Mouse (Mus musculus): ENCODE results near the gene Btbd10.

The Btbd10 gene

DNA sequence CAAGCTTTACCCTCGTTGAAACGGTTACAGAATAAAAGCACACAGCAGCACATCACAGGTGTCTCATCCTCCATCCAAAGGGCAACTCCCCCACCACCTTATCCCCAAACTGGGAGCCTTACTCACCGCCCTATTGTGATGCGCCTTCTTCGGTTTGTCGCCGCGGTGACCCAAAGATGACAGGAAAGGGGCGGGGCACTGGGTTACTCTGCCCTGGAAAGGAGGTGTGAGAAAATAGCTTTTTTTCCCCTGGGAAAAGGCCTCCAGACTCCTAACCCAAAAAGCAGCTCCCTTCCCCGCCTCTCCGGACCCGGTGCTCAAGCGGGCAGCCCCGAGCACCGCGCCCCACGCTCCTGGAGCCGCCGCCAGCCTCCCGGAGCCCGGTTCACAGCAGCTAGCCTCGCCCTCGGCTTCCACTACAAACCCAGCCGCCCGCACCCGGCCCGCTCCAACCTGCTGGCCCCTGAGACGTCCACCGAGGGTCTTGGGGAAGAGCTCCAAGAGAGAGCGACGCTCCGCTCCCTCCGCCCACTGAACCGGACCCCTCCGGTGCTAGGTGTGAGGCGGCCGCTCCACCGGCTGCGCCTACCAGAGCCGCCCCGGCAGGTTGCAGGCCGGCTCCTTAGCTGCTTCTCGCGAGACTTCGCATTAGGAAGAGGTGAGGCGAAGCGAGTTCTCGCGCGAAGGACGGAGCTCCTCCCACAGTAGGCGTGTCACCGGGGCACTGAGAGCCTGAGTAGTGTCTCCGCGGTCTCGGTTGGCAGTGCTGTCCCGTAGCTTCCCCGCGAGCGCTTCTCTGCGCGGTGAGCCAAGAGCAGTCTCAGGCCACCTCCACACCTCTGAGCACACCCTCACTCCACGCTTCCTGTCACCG, at the start of gene Btbd10:
Btbd10 (minus strand) TSS at position 647 of the 874 bp plus-strand sequence.
- DNase-seq (ENCODE audit: low spot score) = peak; percentile 97

DNA sequence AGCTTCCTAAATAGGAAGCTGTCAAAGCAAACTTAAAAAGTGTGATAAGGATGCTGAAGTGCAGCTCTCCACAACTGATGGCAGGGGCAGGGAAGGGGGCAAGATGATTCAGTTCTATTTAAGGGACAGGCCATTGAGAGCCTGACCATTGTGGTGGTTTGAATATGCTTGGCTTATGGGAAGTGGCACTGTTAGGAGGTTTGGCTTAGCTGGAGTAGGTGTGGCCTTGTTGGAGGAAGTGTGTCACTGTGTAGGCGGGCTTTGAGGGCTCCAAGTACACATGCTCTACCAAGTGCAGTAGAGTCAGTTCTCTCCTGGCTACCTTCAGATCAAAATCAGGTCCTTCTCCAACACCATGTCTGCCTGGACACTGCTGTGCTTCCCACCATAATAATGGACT, 47.3 kb upstream of the Btbd10 start:
- no peak for DNase-seq (ENCODE audit: low spot score)

DNA sequence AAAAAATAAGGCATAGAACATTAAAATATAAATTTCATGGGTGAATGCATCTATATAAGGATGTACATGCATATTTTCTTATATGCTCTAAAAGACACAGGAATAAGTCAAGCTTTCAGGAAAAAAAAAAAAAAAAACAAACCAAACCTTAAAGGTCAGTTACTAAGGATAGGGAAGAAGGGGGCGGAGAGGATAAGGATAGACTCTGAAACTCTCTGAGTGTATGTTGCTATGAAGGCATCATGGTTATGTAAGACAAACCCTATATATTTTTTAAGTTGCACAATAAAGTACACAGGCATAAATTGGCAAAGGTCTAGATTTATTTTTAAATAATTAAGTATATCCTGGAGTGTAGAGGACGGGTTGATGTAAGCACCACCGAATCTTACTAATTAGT, 46.1 kb upstream of the Btbd10 start:
- no peak for DNase-seq (ENCODE audit: low spot score)

DNA sequence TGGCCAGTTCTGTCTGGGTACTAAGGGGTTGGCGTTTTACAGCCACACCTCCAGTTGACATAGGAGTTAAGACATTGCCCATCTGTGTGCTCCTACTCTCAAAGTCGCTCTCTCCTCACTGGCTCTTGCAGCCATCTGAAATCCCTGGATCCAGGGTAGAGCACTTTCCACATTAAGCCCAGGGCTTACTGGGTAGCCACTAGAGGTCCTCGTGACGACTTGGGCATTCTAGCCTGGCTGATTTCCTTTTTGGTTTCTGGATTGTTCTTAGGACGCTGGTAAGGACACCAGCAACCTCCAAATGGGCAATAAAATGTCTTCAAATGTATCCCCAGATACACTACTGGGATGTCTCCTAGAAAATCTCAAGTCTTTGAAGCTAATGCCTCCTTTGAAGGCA, 39.5 kb upstream of the Btbd10 start:
- DNase-seq (ENCODE audit: low spot score) = no peak

DNA sequence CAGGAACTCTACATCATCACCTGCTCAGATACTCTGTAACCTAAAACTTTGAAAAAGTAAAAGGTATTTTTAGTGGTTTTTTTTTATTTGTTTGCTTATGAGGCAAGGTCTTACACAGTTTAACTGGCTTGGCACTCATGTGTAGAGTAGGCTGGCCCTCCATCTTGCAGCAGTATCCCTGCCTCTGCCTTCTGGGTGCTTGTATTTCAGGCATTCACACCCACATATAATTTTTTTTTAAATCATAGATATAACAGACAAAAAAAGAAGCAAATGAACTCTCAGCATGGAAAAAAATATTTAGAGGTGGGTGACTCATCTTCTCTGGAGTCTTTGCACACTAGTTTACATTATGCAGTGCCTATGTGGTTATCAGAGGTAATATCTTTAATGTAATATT, 28.9 kb upstream of the Btbd10 start:
- DNase-seq (ENCODE audit: low spot score) = no peak

DNA sequence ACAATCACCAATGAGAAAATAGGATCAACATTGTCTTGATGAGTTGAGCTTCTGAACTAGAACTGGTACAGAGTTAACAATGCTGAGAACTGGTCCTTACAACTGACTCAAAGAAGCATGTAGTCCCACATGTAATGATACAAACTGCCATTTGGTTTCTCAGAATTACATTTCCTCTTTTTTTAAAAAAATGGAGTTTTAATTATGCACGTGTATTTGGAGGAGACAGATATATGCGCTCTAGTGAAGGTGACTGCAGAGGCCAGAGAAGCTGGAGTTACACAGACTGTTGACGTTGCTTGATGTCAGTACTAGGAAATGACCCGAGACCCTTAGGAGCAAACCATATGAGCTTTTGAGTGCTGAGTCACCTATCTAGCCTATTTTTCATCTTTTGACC, 27.5 kb upstream of the Btbd10 start:
- no peak for DNase-seq (ENCODE audit: low spot score)

DNA sequence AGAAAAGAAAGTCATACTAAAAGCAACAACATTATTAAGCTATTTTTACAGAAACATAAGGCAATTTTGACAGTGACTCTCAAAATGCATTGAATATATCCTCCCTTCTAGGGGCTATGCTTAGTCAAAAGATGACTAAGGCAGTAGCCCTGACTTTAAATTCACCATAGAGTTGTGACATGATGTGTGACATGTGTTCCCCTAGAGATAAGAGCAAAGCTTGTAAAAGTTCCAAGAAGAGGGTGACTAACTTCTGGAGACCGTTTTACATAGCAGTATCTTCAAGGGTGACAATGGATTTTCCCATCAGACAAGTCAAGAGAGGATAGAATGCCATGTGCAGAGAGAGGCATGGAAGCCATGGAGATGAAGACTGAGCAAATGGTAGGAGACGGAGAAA, 22.4 kb upstream of the Btbd10 start:
- DNase-seq (ENCODE audit: low spot score) = no peak

DNA sequence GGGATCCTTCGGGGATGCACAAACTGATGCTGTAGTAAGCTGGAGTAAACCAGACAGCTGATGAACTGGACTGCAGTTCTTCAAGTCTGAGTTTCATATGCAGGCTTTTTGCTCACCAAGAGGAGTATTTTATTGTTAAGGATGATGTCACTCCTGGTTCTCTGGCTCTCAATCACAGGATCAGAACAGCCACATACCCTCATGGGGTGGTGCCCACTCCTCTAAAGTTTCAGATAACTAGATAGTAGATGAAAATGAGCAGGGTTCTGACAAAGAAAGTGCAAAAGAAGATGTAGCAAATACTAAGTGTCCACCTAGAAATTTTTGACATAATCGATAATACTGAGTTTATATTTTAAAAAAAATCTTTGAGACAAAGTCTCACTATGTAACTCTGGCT, 19.3 kb upstream of the Btbd10 start, which contains the start of gene Pth:
Pth (minus strand) TSS at position 101 of the 400 bp plus-strand sequence.
- no peak for DNase-seq (ENCODE audit: low spot score)

DNA sequence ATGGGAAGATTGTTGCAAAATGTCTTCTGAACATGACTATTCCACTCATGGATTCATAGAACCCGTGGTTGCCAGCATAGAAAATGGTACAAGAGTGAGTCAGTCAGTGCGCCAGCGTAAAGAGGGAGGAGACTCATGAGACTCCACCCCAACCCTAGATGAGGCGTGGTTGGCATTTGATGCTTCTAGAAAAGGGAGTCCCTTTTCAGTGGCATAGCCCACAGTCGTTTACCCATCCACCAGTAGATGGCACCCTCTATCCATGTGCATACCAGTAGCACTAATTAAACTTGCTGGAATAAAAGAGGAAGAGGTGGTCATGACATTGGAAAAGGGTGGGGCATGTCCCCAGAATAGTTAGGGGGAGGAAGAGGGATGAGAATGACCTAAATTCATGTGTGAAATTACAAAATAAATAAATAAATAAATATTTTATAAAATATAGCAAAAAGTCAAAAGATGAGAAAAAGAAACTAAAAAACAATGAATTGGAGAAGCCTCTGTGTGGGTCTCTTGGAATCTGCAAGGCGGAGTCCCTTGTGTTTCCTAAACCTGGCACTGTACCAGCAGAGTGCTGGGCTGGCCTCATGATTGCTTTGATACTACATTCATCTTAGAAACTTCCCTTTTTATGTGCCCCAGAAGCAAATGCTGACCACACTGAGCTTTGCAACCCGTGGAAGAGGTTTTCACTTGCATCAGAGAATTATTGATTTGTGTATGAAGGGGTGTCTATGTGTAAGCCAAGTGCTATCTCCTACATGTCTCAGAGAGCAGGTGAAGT, 8.9 kb upstream of the Btbd10 start:
- DNase-seq (ENCODE audit: low spot score) = peak; percentile 45

DNA sequence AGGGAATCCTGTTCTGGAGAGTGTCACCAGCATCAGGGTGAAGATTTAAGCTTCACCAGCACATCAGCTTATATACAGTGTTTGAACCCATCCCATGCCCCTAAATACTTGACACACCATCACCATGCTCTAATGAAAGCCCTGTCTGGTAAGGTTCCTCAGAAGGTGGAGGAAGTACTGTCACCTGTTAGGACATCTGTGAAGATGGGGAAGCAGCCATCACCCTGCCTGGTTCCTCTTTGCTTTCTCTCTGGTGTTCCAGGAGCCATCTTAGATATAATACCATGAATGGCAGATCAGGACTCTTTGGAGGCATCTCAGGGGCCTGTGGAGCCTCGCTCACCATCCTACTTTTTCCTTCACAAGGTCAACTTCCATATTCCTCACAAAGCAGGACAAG, 3.5 kb upstream of the Btbd10 start:
- no peak for DNase-seq (ENCODE audit: low spot score)

DNA sequence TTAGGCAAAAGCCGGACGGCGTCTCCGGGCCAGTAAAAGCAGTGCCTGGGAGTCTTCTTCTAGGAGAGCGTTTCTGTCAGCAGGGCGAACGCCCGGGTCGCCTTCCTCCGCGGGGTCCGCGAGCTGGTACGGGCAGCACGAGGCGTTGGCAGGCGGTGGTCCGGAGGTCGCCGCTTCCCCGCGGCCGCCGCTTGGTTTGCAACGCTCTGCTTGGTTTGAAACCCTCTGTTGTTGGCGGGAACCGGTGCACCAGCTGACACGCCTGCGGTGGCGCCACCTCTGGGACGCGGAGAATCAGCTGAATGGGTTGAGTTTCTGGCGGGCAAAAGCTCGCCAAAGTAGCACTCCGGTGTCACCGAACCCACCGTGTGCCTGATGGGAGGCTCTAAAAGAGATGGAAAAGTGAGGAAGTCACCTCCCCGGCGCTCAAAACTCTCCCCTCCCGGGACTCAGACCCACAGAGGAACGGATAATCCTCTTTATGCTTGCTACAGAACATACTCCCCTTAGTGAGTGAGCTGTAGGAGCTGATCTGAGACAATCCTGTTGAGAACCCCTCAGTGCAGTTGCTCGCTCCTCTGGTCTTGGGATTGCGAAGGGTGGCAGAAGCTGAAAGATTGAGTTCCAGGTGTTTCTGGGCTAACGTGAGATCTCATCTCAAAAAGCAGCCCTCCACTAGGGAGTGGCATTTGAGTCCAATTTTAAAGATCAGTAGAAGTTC, 588 bp upstream of the Btbd10 start:
- peak; percentile 75 for DNase-seq (ENCODE audit: low spot score)

DNA sequence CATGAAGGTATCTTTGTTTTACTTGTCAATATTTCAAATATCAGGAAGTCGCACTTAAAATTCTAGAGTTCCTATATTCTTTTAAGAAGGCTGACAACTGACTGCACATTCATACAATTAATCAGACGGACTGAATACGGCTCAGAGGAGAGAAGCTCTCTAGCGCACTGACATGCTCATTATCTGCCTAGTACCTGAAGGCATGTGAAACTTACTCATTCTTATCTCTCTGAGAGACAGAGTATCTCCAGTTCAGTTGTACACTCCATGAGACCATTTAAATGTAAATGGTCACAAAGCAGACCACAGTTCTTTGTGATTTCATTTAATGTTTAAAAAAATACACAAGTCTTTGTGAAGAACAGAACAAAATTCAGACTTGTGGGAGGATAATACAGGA, 1.8 kb downstream of the Btbd10 start:
- DNase-seq (ENCODE audit: low spot score) = no peak

DNA sequence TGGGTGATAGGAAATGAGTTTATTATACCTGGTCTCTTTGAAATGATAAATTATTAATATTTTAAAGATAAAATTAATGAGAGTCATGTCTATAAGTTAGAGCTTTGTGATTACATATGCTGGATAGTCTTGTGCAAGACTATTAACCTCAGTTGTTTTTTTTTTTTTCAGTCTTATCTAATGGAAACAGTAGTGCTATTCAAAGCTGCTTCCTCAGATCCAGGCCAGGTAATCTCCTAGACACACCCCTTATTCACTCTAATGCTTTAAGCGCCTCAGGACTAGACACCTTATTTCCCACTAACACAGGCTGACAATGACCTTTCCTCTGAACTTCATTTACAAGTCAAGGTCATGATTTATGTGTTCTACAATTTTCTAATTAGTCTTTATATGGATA, 20.1 kb downstream of the Btbd10 start:
- DNase-seq (ENCODE audit: low spot score) = no peak

DNA sequence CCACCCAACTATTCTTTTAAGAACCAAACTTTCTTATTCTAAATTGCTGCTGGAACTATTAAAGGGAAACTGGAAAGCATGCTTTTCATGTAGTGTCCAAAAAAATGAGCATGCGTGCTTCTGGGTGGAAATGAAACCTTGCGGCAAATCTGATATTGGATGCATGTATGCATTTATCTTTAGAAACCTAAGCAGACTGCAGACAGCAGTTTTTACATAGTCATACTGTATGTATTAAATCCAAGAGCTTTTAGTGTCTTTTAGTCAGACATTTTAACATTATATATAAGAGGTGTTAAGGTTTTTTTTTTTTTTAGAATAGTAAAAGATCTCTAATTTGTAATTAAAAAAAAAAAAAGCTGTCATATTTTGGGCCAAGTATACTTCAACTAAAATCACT, 21.5 kb downstream of the Btbd10 start:
- no peak for DNase-seq (ENCODE audit: low spot score)

DNA sequence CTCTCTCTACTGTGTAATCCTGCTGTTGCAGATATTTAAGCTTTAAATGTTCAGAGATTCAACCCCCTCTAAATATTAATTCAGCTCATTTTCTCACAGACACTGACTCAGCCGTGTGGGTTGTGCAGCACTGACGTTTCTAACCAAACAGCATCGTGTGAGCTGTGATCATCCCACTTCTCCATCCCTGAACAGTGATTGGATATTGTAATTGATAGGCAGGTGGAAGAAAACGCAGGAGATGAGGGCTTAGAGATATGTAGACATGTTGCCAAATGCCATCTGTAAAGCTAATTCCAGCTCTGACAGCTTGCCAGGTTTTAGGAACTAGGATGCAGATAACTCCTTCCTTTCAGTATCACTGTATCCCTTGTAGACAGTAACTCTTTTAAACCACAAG, 21.9 kb downstream of the Btbd10 start:
- DNase-seq (ENCODE audit: low spot score) = no peak

DNA sequence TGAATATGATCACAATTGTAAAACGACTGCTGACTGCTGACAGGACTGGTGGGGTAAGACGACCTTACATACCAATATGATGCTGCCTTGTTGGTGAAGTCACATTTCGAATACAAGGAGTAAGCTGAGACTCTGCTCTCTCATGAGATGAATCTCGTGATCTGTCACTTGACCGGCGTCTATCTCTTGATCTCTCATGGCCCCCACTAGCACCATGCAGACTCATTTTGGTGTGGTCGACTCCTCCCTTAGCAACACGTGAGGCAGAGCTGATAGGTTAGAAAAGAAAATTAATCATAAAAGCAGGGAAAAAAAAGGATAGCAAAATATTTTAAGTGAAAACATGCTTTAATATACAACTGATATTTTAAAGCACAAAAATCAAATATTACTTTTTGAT, 33.9 kb downstream of the Btbd10 start:
- DNase-seq (ENCODE audit: low spot score) = no peak

DNA sequence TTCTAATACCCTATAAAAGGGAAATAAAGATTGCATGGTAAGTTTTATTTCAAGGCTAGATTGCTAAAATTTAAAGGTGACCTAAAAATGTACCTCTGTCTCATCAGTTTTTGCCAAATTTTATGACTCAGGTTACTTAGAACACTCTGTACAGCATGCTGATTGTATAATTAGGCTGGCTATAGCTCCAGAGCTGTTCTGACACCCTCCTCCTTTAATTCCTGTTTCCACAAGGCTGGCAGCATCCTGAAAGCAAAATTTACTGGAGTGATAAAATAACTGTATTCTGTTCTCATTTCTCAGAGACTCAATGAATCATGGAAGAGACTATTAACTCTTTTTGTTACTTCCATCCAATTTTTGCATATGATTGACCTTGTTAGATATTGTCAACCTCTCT, 35.2 kb downstream of the Btbd10 start:
- DNase-seq (ENCODE audit: low spot score) = no peak

DNA sequence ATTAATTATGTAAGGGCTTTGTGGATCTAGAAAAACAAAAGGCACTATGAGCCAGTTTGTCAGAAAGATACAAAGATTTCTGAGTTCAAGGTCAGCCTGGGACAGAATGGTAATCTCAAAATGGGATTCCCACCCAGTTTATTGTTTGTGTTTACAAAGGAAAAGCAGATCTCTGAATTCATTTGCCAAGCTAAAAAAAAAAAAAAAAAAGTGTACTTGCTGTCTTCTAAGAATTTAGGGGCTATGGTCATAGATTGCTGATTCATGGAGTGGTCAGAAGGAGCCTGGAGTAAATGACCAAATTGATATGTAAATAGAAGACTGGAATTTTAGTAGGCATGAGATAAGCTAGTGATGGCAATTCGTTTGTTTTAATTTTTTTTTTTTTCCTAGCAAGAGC, 49.1 kb downstream of the Btbd10 start:
- DNase-seq (ENCODE audit: low spot score) = no peak

DNA sequence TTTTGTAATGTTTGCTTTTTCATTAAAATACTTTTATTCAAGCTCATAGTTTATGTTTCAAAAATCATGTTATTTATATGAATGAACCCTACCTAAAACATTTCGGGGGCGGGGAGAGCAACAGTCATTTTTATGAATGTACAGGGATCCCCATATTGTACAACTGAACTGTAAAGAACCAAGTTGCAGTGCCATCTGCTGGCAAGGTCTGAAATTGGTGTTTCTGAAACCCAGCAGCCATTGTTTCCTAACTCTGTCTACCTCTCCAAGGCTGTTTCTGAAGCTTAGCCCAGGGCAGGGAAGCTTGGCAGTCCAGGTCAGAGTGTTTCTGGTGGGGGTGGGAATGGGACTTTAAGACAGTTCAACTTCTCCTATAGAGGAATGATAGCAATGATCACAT, 57.4 kb downstream of the Btbd10 start:
- DNase-seq (ENCODE audit: low spot score) = peak; percentile 32

DNA sequence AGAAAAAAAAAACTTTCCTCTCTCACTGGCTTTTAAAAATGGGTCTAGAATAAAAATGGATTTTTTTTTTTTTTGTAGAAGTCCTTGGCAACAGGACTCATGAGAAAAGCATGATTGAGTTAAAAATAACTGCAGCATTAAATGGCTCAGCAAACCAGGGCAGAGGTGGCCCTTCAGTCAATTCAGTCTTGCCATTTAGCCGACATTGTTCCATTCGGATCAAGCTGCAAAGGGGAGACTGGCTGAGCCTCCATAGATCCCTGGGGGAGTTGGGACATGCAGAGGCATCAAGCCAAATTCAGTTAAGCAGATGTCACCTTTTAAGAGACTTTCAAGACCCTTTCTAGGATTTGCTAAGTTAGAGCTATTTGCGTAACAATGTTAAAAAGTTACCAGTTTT, 59.1 kb downstream of the Btbd10 start:
- no peak for DNase-seq (ENCODE audit: low spot score)

DNA sequence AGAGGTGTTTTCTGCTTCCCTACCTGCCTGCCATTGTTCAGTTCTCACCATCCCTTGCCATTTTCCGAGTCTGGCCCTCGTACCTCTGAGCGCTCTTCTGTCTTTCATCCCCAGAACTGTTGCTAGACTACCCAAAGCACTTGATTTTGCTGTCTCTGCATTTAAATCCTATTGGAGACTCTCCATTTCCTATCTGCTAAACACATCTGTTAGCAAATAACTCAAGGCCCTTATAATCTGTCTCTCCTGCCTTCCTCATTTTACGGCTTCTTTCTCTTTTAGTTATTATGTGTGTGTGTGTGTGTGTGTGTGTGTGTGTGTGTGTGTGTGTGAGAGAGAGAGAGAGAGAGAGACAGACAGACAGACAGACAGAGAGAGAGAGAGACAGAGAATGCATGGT, 71.4 kb downstream of the Btbd10 start:
- no peak for DNase-seq (ENCODE audit: low spot score)

DNA sequence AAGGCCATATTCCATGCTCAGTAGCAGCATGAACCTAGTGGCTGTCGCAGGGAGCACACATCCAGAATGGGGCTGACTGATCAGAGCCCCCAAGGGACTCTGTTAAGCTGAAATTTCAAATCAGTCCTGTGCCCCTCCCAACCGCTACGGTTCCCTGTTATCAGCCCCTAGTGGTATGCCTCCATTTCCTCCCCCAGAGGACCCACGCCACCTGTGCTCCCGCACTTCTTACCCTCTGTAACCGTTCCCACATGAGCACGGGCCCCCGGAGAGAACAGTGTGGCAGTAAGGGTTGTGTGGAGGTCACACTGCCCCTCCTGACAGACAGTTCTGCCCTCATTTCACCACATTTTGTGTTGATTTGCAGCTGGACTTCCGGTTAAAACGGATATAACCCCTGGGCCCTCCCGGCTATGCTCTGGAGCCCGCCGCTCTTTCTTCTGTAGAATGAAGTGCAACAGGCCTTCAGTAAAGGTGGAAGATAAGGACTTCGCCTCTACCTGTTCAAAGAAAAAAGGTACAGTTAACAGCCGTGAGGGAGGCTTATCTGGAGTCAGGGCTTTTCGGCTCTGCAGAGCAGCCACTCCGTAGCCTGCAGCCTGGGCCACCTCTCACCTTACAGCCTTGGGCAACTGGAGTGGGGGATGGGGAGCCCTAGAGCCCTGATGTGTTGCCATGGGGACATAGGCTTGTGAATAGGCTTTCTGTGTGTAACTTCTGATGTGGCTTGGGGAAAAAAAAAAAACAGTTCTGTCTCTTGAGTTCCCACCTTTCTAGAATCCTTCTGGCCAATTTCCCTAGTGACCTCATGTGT, 73.9 kb downstream of the Btbd10 start:
- no peak for DNase-seq (ENCODE audit: low spot score)

All from ovary, postnatal 36 days (tissue).